Mouse (Mus musculus) kidney, adult 2 months (tissue): ENCODE results near the gene Abca7.

Experiments used
- CTCF ChIP-seq: fragments of 200-500 bp; conservative IDR thresholded peaks from 2 replicates; pipeline ENCODE4 v1.5.1; 2011; ENCODE audit warnings: low read depth, mild to moderate bottlenecking, control low read depth, low read length, moderate library complexity, mixed read lengths; ENCODE audit not compliant: insufficient read depth, insufficient read length
- POLR2A ChIP-seq: fragments of 200-500 bp; IDR thresholded peaks from one replicate; pipeline ENCODE4 v1.6.1; 2011; ENCODE audit warnings: low read depth, low read length, control low read depth

DNA sequence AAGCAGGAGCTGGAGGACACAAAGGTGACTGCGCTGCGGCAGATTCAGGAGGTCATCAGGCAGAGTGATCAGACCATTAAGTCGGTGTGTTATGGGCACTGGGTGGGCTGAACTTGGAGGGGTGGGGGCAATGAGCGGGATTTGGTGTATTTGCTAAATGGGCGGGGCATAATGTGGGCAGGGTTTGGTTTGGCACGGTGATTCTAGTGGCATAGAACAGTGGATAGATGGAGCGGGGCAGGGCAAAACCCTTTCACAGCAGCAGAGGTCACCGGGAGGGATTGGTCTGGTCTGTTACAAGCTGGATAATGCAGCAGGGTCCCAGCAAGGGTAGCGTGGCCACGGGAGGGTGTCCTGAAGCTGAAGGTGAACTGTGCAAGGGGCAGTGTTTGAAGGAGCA is 29.2 kb downstream of the Abca7 start:
- no peak for TF ChIP-seq CTCF
- TF ChIP-seq POLR2A, result no peak
